Mouse (Mus musculus) heart, embryonic 13.5 days (tissue): ENCODE measurements around the gene Espl1. TPM values are rescaled to one million over a fixed set of nuclear protein-coding genes. Genes with fewer than 3 reads are reported as not detected.

ENCODE experiments used
- ATAC-seq: fragments of 200-750 bp; cut with Nextera tagmentation; 2 replicates; pipeline ENCODE4 v1.8.0; 2017; ENCODE audit warnings: moderate TSS enrichment; ENCODE audit not compliant: insufficient number of reproducible peaks, low FRiP score, low TSS enrichment; ENCODE audit errors: extremely low read depth
- H3K27ac ChIP-seq: fragments of 300-500 bp; sonication (generic); replicated peaks from 2 replicates; pipeline ENCODE4 v1.5.1; 2015; ENCODE audit warnings: moderate library complexity, mild to moderate bottlenecking, inconsistent platforms
- H3K27me3 ChIP-seq: fragments of 300-500 bp; sonication (generic); replicated peaks from 2 replicates; pipeline ENCODE4 v1.6.1; 2015; ENCODE audit warnings: mild to moderate bottlenecking, inconsistent platforms
- H3K36me3 ChIP-seq: fragments of 300-500 bp; sonication (generic); 2 replicates; pipeline ENCODE4 v1.6.1; 2015; ENCODE audit warnings: mild to moderate bottlenecking, inconsistent platforms
- H3K4me1 ChIP-seq: fragments of 300-500 bp; sonication (generic); 2 replicates; pipeline ENCODE4 v1.6.1; 2015; ENCODE audit warnings: inconsistent platforms
- H3K4me2 ChIP-seq: fragments of 300-500 bp; sonication (generic); 2 replicates; pipeline ENCODE4 v1.6.1; 2015; ENCODE audit warnings: inconsistent platforms, mild to moderate bottlenecking, moderate library complexity
- H3K4me3 ChIP-seq: fragments of 300-500 bp; sonication (generic); 2 replicates; pipeline ENCODE4 v1.5.1; 2015; ENCODE audit warnings: moderate library complexity, mild to moderate bottlenecking, inconsistent platforms
- H3K9ac ChIP-seq: fragments of 300-500 bp; sonication (generic); 2 replicates; pipeline ENCODE4 v1.6.1; 2015; ENCODE audit warnings: inconsistent platforms, mild to moderate bottlenecking, moderate library complexity
- H3K9me3 ChIP-seq: fragments of 300-500 bp; sonication (generic); 2 replicates; pipeline ENCODE4 v1.6.1; 2016; ENCODE audit warnings: inconsistent platforms
- WGBS: fragments of 180-500 bp; shearing (Covaris S2); methylation state at CpG from one replicate; pipeline ENCODE4 v1.1.7; 2015; ENCODE audit warnings: mixed read lengths; 5-methylcytosine and 5-hydroxymethylcytosine counted together
- polyA plus RNA-seq: library from polyadenylated mRNA; unstranded; fragments of >200 nt; fragmentation: Nextera tagmentation; extraction: Ambion mirVana; gene quantifications from 2 replicates; pipeline ENCODE4 v1.2.1, GENCODE M21; 2015

Espl1 gene
- polyA plus RNA-seq, 1 experiment from 2014 or later, result 18.9 TPM

DNA sequence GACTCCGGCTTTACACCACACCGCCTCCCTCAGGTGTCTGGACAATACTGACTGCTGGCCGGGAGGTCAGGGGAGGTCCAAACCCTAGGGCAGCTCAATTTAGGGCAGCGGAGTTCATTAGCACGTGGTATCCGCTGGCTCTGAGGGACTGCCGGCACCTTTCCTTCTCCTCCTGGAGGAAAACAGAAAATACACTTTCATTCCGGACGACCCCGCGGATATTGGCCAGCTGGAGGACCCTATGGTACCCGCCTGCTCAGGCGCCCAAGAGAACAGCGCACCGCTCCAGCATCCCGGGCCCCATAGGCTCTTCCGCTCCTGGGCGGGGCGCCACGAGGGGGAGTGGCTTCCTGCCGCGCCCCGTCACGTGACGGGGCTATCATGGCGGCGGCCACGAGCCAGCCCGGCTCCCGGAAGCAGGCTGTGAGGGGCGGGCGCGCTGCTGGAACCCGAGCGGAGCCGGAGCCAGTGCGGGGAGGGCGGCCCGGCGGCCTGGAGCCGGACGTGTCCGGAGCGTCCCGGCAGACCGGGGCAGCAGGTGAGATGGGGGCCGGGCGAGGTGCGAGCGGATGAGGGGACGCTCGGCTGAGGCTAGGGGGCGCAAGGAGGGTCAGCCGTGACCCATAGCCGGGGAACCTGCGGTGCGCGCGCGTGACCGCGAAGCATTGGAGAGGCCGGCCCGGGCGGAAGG is 16.8 kb upstream of the Espl1 start, which contains the start of gene Mfsd5:
Mfsd5 (plus strand) TSS at position 363 of the 691 bp plus-strand sequence.
- Histone ChIP-seq H3K4me1 (peaks cover 23% of the 10 kb centered on the region), H3K4me2 (peak within 1 kb of the TSS; percentile 84), H3K27me3 (no peaks in the 10 kb centered on the region), H3K4me3 (peak within 1 kb of the TSS; percentile 74), H3K27ac (peak within 1 kb of the TSS; percentile 80), H3K9ac (peak within 1 kb of the TSS; percentile 86), H3K9me3 (no peaks in the 10 kb centered on the region), H3K36me3 (peaks cover 25% of the 10 kb centered on the region)
- ATAC-seq, result peak; percentile 98
- under 1% methylated on average over 65 of the region's 65 CpGs for WGBS

GRCm38 (mm10) chr15:102279783-102280520 is 16.1 kb upstream of the Espl1 start:
- peak overlapping the region; percentile 84 for H3K4me2 ChIP-seq
- H3K36me3 ChIP-seq, result peaks cover 25% of the 10 kb centered on the region
- peak; percentile 11; the same call in 1 of the 2 replicates for ATAC-seq
- peak overlapping the region; percentile 74 for H3K4me3 ChIP-seq
- H3K9ac ChIP-seq, result peak overlapping the region; percentile 86
- peaks cover 26% of the 10 kb centered on the region for H3K4me1 ChIP-seq
- H3K27me3 ChIP-seq, result no peaks in the 10 kb centered on the region
- no peaks in the 10 kb centered on the region for H3K9me3 ChIP-seq
- 23% methylated on average over 13 of the region's 13 CpGs for WGBS
- H3K27ac ChIP-seq, result peak overlapping the region; percentile 80

- peak overlapping the region; percentile 74; the same call in 1 of the 2 replicates for H3K4me3 ChIP-seq
- H3K27me3 ChIP-seq, result no peaks in the 10 kb centered on the region
- H3K4me1 ChIP-seq, result peaks cover 29% of the 10 kb centered on the region
- peaks cover 25% of the 10 kb centered on the region for H3K36me3 ChIP-seq
- 92% methylated on average over 19 of the region's 19 CpGs for WGBS
- no peaks in the 10 kb centered on the region for H3K9me3 ChIP-seq
- no peak overlapping the region for H3K27ac ChIP-seq
- ATAC-seq, result no peak
- H3K4me2 ChIP-seq, result peak overlapping the region; percentile 84
- peak overlapping the region; percentile 86; the same call in 1 of the 2 replicates for H3K9ac ChIP-seq
These were observed 15.4 kb upstream of the Espl1 start for GRCm38 (mm10) chr15:102280623-102281022.

- 63% methylated on average over 8 of the region's 8 CpGs for WGBS
- no peak overlapping the region for H3K27ac ChIP-seq
- H3K9me3 ChIP-seq, result no peaks in the 10 kb centered on the region
- no peak overlapping the region for H3K4me2 ChIP-seq
- peaks cover 25% of the 10 kb centered on the region for H3K36me3 ChIP-seq
- H3K4me1 ChIP-seq, result peaks cover 29% of the 10 kb centered on the region
- H3K9ac ChIP-seq, result no peak overlapping the region
- ATAC-seq, result no peak
- no peaks in the 10 kb centered on the region for H3K27me3 ChIP-seq
- no peak overlapping the region for H3K4me3 ChIP-seq
These were observed 13.4 kb upstream of the Espl1 start for GRCm38 (mm10) chr15:102282463-102283292.

GRCm38 (mm10) chr15:102283648-102284047 is 12.4 kb upstream of the Espl1 start:
- no peak for ATAC-seq
- peaks cover 27% of the 10 kb centered on the region for H3K4me1 ChIP-seq
- no peak overlapping the region for H3K4me2 ChIP-seq
- H3K27ac ChIP-seq, result no peak overlapping the region
- H3K36me3 ChIP-seq, result peaks cover 25% of the 10 kb centered on the region
- H3K9ac ChIP-seq, result no peak overlapping the region
- H3K27me3 ChIP-seq, result no peaks in the 10 kb centered on the region
- 50% methylated on average over 3 of the region's 3 CpGs for WGBS
- H3K9me3 ChIP-seq, result no peaks in the 10 kb centered on the region
- no peak overlapping the region for H3K4me3 ChIP-seq

DNA sequence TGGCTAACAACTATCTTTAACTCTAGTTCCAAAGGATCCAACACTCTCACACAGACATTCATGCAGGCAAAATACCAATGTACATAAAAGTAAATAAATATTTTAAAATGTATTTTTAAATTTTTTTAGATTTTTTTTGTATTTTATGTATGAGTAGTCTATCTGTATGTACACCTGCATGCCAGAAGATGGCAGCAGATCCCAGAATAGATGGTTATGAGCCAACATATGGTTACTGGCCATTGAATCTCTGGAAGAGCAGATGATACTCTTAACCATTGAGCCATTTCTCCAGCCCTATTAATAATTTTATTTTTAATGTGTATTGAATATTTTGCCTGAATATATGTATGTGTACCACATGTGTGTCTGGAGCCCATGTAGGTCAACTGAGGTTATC is 8.7 kb upstream of the Espl1 start:
- ATAC-seq, result no peak
- H3K27me3 ChIP-seq, result no peaks in the 10 kb centered on the region
- H3K9ac ChIP-seq, result no peak overlapping the region
- no peak overlapping the region for H3K4me3 ChIP-seq
- 0 out of 2 replicates have a peak, but pooled peaks cover 7% of the 10 kb centered on the region for H3K4me1 ChIP-seq
- H3K36me3 ChIP-seq, result peaks cover 4% of the 10 kb centered on the region
- no peak overlapping the region for H3K27ac ChIP-seq
- H3K4me2 ChIP-seq, result no peak overlapping the region
- H3K9me3 ChIP-seq, result no peaks in the 10 kb centered on the region

DNA sequence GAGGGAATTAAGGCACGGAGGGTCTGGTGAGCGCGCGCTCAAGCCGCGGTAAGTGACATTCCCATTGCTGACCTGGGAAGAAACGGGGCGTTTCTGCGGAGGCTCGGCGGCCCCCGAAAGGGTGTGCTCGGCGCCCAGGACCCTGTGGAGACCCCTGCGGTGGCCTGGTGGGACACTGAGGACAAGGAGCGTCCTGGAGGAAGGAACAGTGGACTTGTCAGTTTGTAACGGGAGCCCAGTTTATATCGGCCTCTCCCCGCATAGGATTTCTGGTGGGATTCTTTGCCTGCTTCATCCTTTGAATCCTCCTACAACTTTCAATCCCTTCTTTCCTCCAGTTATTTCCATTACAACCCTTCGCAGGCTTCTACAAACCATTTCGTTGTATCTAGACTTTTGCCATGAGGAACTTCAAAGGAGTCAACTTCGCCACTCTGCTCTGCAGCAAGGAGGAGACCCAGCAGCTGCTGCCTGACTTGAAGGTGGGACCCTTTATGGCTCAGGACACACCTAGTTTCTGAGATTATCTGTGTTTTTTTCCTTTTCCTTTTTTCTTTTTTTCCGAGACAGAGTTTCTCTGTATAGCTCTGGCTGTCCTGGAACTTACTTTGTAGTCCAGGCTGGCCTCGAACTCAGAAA is 421 bp downstream of the Espl1 start:
- Histone ChIP-seq H3K9ac (peak overlapping the region; percentile 88), H3K4me1 (peaks cover 20% of the 10 kb centered on the region), H3K4me2 (peak overlapping the region; percentile 97), H3K4me3 (peak overlapping the region; percentile 80), H3K27me3 (no peaks in the 10 kb centered on the region), H3K9me3 (no peaks in the 10 kb centered on the region), H3K36me3 (peaks cover 31% of the 10 kb centered on the region), H3K27ac (no peak overlapping the region)
- WGBS, result 4% methylated on average over 24 of the region's 24 CpGs
- 0 out of 2 replicates have a peak, but pooled peaks have one; percentile 15 for ATAC-seq

DNA sequence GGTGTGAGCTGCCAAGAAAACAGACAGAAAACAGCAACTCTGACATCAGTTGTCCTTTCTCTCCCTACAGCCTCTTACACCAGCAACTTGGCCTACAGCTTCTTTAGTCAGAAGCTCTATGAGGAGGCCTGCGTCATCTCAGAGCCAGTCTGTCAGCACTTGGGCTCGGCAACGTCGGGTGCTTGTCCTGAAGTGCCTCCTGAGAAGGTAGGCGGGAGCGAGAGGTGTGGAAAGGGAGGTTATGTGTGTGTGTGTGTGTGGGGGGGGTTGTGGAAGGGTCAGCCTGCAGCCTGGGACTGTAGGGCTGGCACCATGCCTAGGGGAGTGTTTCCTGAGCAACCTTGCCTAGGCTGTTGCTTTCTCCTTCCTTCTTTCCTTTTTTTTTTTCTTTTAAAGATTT is 6.5 kb downstream of the Espl1 start:
- no peak overlapping the region for H3K4me3 ChIP-seq
- H3K4me1 ChIP-seq, result peaks cover 20% of the 10 kb centered on the region
- H3K4me2 ChIP-seq, result no peak overlapping the region
- no peak overlapping the region for H3K9ac ChIP-seq
- H3K36me3 ChIP-seq, result peaks cover 75% of the 10 kb centered on the region
- WGBS, result 31% methylated on average over 6 of the region's 6 CpGs
- no peaks in the 10 kb centered on the region for H3K27me3 ChIP-seq
- peak overlapping the region; percentile 28; the same call in 1 of the 2 replicates for H3K27ac ChIP-seq
- no peaks in the 10 kb centered on the region for H3K9me3 ChIP-seq
- ATAC-seq, result peak; percentile 69; the same call in 1 of the 2 replicates

DNA sequence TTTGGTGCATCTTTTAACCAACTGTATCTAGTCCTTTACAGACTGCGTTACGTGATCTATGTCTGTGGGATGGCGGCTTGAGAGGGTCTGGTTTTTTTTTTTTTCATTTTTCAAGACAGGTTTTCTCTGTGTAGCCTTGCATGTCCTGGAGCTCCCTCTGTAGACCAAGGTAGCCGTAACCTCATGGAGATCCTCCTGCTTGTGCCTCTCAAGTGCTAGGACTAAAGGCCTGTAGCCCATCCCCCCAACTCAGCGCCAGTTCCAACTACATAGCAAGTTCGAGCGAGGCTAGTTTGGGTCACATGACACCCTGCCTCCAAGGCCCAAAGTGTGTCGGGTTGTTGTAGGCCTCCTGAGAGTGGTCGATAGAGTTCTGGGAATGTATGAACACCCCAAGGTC is 12.7 kb downstream of the Espl1 start:
- no peak overlapping the region for H3K9ac ChIP-seq
- H3K27me3 ChIP-seq, result no peaks in the 10 kb centered on the region
- H3K4me2 ChIP-seq, result no peak overlapping the region
- H3K4me3 ChIP-seq, result no peak overlapping the region
- H3K9me3 ChIP-seq, result no peaks in the 10 kb centered on the region
- H3K27ac ChIP-seq, result no peak overlapping the region
- peaks cover 95% of the 10 kb centered on the region for H3K36me3 ChIP-seq
- 83% methylated on average over 9 of the region's 9 CpGs for WGBS
- H3K4me1 ChIP-seq, result 0 out of 2 replicates have a peak, but pooled peaks cover 2% of the 10 kb centered on the region
- no peak for ATAC-seq

GRCm38 (mm10) chr15:102310074-102310845 is 14.2 kb downstream of the Espl1 start:
- no peak for ATAC-seq
- H3K9me3 ChIP-seq, result no peaks in the 10 kb centered on the region
- H3K27me3 ChIP-seq, result no peaks in the 10 kb centered on the region
- H3K4me1 ChIP-seq, result 0 out of 2 replicates have a peak, but pooled peaks cover 2% of the 10 kb centered on the region
- no peak overlapping the region for H3K9ac ChIP-seq
- H3K4me2 ChIP-seq, result no peak overlapping the region
- 52% methylated on average over 10 of the region's 10 CpGs for WGBS
- H3K27ac ChIP-seq, result 0 out of 2 replicates have a peak overlapping the region, but pooled peaks have one; percentile 1
- no peak overlapping the region for H3K4me3 ChIP-seq
- H3K36me3 ChIP-seq, result peaks cover 95% of the 10 kb centered on the region
